Mouse (Mus musculus): ENCODE measurements around the gene Sirt1. TPM values are rescaled to one million over a fixed set of nuclear protein-coding genes. Genes with fewer than 3 reads are reported as not detected.

Gene Sirt1
- polyA plus RNA-seq, 1 experiment from 2014 or later: 8.5 TPM

GRCm38 (mm10) chr10:63382372-63383279 lies 1.1 kb upstream of the Sirt1 start, which contains the start of gene Dnajc12:
Gene Dnajc12, plus strand, starts transcription at chr10:63382443.
- ATAC-seq (ENCODE audit: insufficient read depth): peak; percentile 94
- TF ChIP-seq CTCF (IDR thresholded peaks at IDR 0.05; ENCODE audit: low read depth): peak; percentile 82

GRCm38 (mm10) chr10:63378948-63379680 lies 2.4 kb downstream of the Sirt1 start:
- no peaks in the 10 kb centered on the region for H3K4me1 ChIP-seq (ENCODE audit: insufficient read depth)
- H3K27ac ChIP-seq (ENCODE audit: low read depth): no peak overlapping the region
- ATAC-seq (ENCODE audit: insufficient read depth) (no peak), DNase-seq (no peak)
- H3K4me3 ChIP-seq (ENCODE audit: low read depth, low read length): no peak overlapping the region
- H3K36me3 ChIP-seq (ENCODE audit: insufficient read depth): no peaks in the 10 kb centered on the region
- TF ChIP-seq CTCF (IDR thresholded peaks at IDR 0.05; ENCODE audit: low read depth): no peak
- H3K4me2 ChIP-seq: no peak overlapping the region
- H3K9me3 ChIP-seq (ENCODE audit: low read depth, low read length): no peaks in the 10 kb centered on the region
- WGBS: 64% methylated on average over 6 of the region's 6 CpGs
- H3K9ac ChIP-seq: no peak overlapping the region
- 0 out of 2 replicates have a peak, but pooled peaks cover 4% of the 10 kb centered on the region for H3K27me3 ChIP-seq (ENCODE audit: insufficient read depth, low read length)

More at GRCm38 (mm10) chr10:63382372-63383279, 1.1 kb upstream of the Sirt1 start, which contains the start of gene Dnajc12:
- Histone ChIP-seq H3K9ac (peak within 1 kb of the TSS; percentile 65), H3K27me3 (ENCODE audit: insufficient read depth, low read length) (0 out of 2 replicates have a peak, but pooled peaks cover 4% of the 10 kb centered on the region), H3K4me3 (ENCODE audit: low read depth, low read length) (peak within 1 kb of the TSS; percentile 49), H3K4me2 (peak within 1 kb of the TSS; percentile 79), H3K36me3 (ENCODE audit: insufficient read depth) (no peaks in the 10 kb centered on the region), H3K9me3 (ENCODE audit: low read depth, low read length) (no peaks in the 10 kb centered on the region), H3K27ac (ENCODE audit: low read depth) (no peak within 1 kb of the TSS), H3K4me1 (ENCODE audit: insufficient read depth) (no peaks in the 10 kb centered on the region)
- DNase-seq: peak; percentile 98
- WGBS: 1% methylated on average over 28 of the region's 28 CpGs

GRCm38 (mm10) chr10:63377468-63377867 lies 4.0 kb downstream of the Sirt1 start:
- 0 out of 2 replicates have a peak, but pooled peaks cover 4% of the 10 kb centered on the region for H3K27me3 ChIP-seq (ENCODE audit: insufficient read depth, low read length)
- 18% methylated on average over 9 of the region's 9 CpGs for WGBS
- no peak overlapping the region for H3K4me3 ChIP-seq (ENCODE audit: low read depth, low read length)
- peak; percentile 92 for TF ChIP-seq CTCF (IDR thresholded peaks at IDR 0.05; ENCODE audit: low read depth)
- DNase-seq (peak; percentile 90), ATAC-seq (ENCODE audit: insufficient read depth) (0 out of 2 replicates have a peak, but pooled peaks have one; percentile 30)
- H3K9me3 ChIP-seq (ENCODE audit: low read depth, low read length): no peaks in the 10 kb centered on the region
- no peaks in the 10 kb centered on the region for H3K4me1 ChIP-seq (ENCODE audit: insufficient read depth)
- H3K9ac ChIP-seq: no peak overlapping the region
- no peaks in the 10 kb centered on the region for H3K36me3 ChIP-seq (ENCODE audit: insufficient read depth)
- no peak overlapping the region for H3K4me2 ChIP-seq
- H3K27ac ChIP-seq (ENCODE audit: low read depth): no peak overlapping the region

GRCm38 (mm10) chr10:63376303-63376702 lies 5.2 kb downstream of the Sirt1 start:
- H3K9ac ChIP-seq: no peak overlapping the region
- no peak overlapping the region for H3K27ac ChIP-seq (ENCODE audit: low read depth)
- H3K36me3 ChIP-seq (ENCODE audit: insufficient read depth): no peaks in the 10 kb centered on the region
- H3K4me1 ChIP-seq (ENCODE audit: insufficient read depth): no peaks in the 10 kb centered on the region
- DNase-seq: no peak
- 81% methylated on average over 5 of the region's 5 CpGs for WGBS
- H3K27me3 ChIP-seq (ENCODE audit: insufficient read depth, low read length): 0 out of 2 replicates have a peak, but pooled peaks cover 2% of the 10 kb centered on the region
- ATAC-seq (ENCODE audit: insufficient read depth): no peak
- H3K9me3 ChIP-seq (ENCODE audit: low read depth, low read length): no peaks in the 10 kb centered on the region
- no peak for TF ChIP-seq CTCF (IDR thresholded peaks at IDR 0.05; ENCODE audit: low read depth)
- H3K4me3 ChIP-seq (ENCODE audit: low read depth, low read length): no peak overlapping the region
- no peak overlapping the region for H3K4me2 ChIP-seq

GRCm38 (mm10) chr10:63368041-63368440 lies 13.5 kb downstream of the Sirt1 start:
- Histone ChIP-seq H3K4me3 (ENCODE audit: low read depth, low read length) (no peak overlapping the region), H3K9me3 (ENCODE audit: low read depth, low read length) (no peaks in the 10 kb centered on the region), H3K9ac (no peak overlapping the region), H3K36me3 (ENCODE audit: insufficient read depth) (no peaks in the 10 kb centered on the region), H3K27ac (ENCODE audit: low read depth) (no peak overlapping the region), H3K4me1 (ENCODE audit: insufficient read depth) (no peaks in the 10 kb centered on the region), H3K4me2 (no peak overlapping the region), H3K27me3 (ENCODE audit: insufficient read depth, low read length) (no peaks in the 10 kb centered on the region)
- ATAC-seq (ENCODE audit: insufficient read depth) (no peak), DNase-seq (no peak)
- no peak for TF ChIP-seq CTCF (IDR thresholded peaks at IDR 0.05; ENCODE audit: low read depth)
- WGBS: 74% methylated on average over 3 of the region's 3 CpGs

GRCm38 (mm10) chr10:63367386-63367785 lies 14.1 kb downstream of the Sirt1 start:
- WGBS: 73% methylated on average over 6 of the region's 6 CpGs
- no peak overlapping the region for H3K27ac ChIP-seq (ENCODE audit: low read depth)
- no peak overlapping the region for H3K4me3 ChIP-seq (ENCODE audit: low read depth, low read length)
- no peak for TF ChIP-seq CTCF (IDR thresholded peaks at IDR 0.05; ENCODE audit: low read depth)
- ATAC-seq (ENCODE audit: insufficient read depth): no peak
- no peaks in the 10 kb centered on the region for H3K27me3 ChIP-seq (ENCODE audit: insufficient read depth, low read length)
- no peaks in the 10 kb centered on the region for H3K4me1 ChIP-seq (ENCODE audit: insufficient read depth)
- no peak overlapping the region for H3K4me2 ChIP-seq
- H3K9ac ChIP-seq: no peak overlapping the region
- no peak for DNase-seq
- H3K36me3 ChIP-seq (ENCODE audit: insufficient read depth): no peaks in the 10 kb centered on the region
- H3K9me3 ChIP-seq (ENCODE audit: low read depth, low read length): no peaks in the 10 kb centered on the region
